Mouse (Mus musculus) embryonic fibroblast, embryonic 13.5 days (primary cell): ENCODE results near the gene Lhx2. TPM values are rescaled to one million over a fixed set of nuclear protein-coding genes. Genes with fewer than 3 reads are reported as not detected.

ENCODE experiments used
- H3K27ac ChIP-seq: 2 replicates; pipeline ENCODE4 v1.5.1; 2012; ENCODE audit warnings: low read length, control low read depth, inconsistent platforms; ENCODE audit not compliant: insufficient read depth
- H3K4me1 ChIP-seq: 2 replicates; pipeline ENCODE4 v1.6.1; 2011; ENCODE audit warnings: low read length; ENCODE audit not compliant: control insufficient read depth, insufficient read depth
- H3K4me3 ChIP-seq: 2 replicates; pipeline ENCODE4 v1.5.1; 2011; ENCODE audit warnings: mild to moderate bottlenecking, control low read depth, low read length; ENCODE audit not compliant: insufficient read depth
- CTCF ChIP-seq: IDR thresholded peaks from 2 replicates; pipeline ENCODE4 v1.5.1; 2011; ENCODE audit warnings: mild to moderate bottlenecking, control low read depth, low read length, moderate library complexity, borderline replicate concordance; ENCODE audit not compliant: insufficient read depth
- POLR2A ChIP-seq: IDR thresholded peaks from 2 replicates; pipeline ENCODE4 v1.6.1; 2011; ENCODE audit warnings: low read depth, mild to moderate bottlenecking, control low read depth, low read length, moderate library complexity
- polyA plus RNA-seq: library from polyadenylated mRNA; stranded (reverse); fragments of >200 nt; gene quantifications from 2 replicates; pipeline ENCODE4 v1.2.4, GENCODE M21; 2011; ENCODE audit warnings: low read depth; ENCODE audit not compliant: missing spikeins, insufficient read length

Gene Lhx2
- polyA plus RNA-seq, 1 experiment = 1.0 TPM

DNA sequence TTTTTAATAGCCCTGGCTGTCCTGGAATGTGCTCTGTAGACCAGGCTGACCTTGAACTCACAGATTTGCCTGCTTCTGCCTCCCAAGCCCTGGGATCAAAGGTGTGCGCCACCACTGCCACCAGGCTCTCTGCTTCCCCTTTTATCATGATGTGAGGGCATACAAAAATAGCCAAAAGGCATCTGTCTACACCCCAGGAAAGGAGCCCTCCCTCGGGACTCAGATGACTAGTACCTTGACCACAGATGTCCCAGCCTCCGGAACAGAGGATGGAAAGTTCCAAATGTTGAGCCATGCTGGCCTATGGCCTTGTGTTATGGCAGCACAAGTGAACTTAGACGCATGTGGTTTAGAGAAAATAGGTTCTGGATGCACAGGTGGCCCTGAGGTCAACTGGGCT is 66.3 kb downstream of the Lhx2 start:
- no peak for TF ChIP-seq CTCF
- no peak for TF ChIP-seq POLR2A
- H3K27ac ChIP-seq = no peak overlapping the region
- no peak overlapping the region for H3K4me3 ChIP-seq
- H3K4me1 ChIP-seq = no peaks in the 10 kb centered on the region

DNA sequence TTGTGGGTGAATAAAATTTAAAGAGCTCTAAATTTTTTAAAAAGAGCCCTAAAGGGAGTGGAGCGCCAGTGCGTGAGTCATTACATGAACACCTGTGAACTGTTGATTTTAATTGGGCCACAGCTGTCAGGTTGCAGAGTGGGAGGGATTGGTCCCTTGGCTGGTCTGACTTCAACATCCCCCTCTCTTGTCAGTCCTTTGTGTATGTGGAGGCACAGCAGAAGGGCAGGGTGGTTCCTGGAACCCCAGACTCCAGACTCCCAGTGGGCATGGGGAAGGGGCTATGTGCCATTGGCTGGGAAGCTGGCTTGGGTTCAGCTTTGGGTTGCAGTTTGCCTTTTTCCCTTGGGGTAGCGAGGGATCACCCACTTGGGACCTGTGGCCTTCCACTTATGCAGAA is 70.2 kb downstream of the Lhx2 start:
- Histone ChIP-seq H3K4me1 (no peaks in the 10 kb centered on the region), H3K4me3 (no peak overlapping the region), H3K27ac (no peak overlapping the region)
- TF ChIP-seq POLR2A (no peak), CTCF (no peak)

DNA sequence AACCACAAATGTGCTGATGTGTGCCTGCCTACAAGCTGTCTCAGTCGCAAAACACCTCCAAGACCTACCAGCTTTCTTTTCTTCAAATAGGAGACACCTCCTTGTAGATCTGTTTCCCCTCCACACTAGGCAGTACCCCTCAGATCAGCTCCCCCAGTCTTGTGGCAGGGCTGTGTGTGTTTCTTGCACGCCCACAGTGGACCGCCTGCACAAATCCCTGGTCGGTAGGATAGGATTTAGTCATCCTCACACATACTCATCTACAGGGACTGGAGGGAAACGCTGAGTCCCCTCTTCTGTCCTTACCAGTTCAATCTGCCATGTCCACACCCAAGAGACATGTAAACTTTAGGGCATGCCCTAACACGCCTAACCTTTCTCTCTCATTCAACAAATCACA is 71.1 kb downstream of the Lhx2 start:
- no peak overlapping the region for H3K27ac ChIP-seq
- H3K4me3 ChIP-seq = no peak overlapping the region
- no peaks in the 10 kb centered on the region for H3K4me1 ChIP-seq

DNA sequence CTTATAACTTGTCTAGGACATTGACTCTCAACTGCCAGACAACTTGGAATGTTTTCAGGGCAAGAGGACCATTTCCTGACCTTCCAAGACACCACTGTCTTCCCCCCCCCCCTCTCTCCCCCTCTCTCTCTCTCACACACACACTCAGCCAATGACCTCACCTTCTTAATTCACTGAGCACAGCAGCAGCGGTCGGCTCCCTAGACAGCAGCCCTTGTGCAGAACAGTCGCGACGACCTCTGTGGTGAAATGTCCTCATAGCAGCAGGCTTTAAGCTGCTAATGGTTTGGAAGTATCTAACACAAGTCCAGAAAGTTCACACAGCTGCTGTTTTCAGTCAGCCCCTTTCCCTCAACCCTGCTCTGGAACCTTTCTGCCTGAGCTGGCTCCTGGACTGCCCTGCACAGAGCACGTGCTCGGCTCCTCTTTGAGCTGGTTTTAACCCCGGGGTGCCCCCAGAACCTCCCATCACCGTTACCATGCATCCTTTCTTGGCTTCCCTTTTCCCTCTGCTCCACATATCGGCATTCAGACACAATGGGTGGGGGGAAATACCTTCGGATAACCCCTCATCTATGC is 73.6 kb downstream of the Lhx2 start:
- Histone ChIP-seq H3K27ac (no peak overlapping the region), H3K4me1 (no peaks in the 10 kb centered on the region), H3K4me3 (no peak overlapping the region)
- TF ChIP-seq POLR2A (no peak), CTCF (no peak)

More for the DNA sequence above, 71.1 kb downstream of the Lhx2 start:
- no peak for TF ChIP-seq POLR2A
- no peak for TF ChIP-seq CTCF

DNA sequence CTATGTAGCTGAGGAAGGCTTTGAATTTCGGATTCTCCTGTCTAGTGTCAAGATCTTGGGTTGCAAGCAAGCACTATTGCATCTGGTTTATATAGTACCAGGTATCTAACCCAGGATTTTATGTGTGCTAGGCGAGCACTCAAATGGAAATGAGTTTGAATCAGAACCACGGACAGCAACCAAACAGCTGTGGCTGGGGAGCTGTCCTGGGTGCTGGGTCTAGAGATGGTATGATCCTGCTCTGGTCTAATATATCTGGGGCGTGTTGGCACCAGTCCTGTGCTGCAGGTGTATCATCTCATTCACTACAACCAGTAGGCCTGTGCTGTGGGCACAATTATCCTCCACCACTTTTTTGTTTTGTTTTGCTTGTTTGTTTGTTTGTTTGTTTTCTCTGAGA is 78.9 kb downstream of the Lhx2 start:
- TF ChIP-seq POLR2A (no peak), CTCF (no peak)
- Histone ChIP-seq H3K4me3 (no peak overlapping the region), H3K4me1 (no peaks in the 10 kb centered on the region), H3K27ac (no peak overlapping the region)

Other genes starting within 250 kb of the Lhx2 start
- gene Dennd1a, start 51.9 kb upstream of the Lhx2 start, polyA plus RNA-seq = 17.3 and 25.7 TPM in 2 replicates
- 38.1 and 52.3 TPM in 2 replicates for gene Nek6, start 172.4 kb downstream of the Lhx2 start, polyA plus RNA-seq